In the genomic region with DNA sequence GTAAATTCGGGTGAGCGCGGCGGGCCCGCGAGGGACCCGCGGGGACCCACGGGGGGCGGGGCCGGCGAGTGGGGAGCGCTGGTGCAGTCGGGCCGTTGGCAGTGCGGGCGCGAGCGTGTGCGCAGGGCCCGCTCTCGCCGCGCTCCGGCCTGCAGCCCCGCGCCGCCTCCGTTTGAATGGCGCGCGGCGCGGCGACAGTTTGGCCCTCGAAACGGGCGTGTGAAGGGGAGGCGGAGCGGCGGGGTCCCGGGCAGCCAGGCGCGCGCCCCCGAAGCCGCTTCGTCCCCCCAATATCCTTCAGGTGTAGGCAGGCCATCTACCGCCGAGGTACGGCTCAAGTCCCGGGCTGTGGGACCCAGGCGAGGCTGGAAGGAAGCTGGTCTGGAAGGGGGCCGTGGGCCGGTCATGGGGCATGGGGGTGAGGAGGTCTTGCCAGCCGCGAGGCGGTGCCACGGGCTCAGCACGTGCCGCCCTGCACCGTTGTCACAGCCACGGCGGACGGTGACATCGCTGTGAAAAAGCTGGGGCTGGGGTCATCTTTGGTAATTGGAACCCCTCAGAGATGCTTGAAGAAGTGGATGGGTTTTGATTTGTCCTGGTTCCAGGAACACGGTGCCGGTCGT, we compare ENCODE assay signal across 8 mouse cellular contexts. TPM values are rescaled to one million over a fixed set of nuclear protein-coding genes. Genes with fewer than 3 reads are reported as not detected.
DNase-seq lines count a peak whose midpoint lies in the region; ATAC-seq and TF ChIP-seq lines count a peak whose summit lies in the region.

No protein-coding gene starts in this region.

- peak overlapping the region; percentile 92 for H3K9ac ChIP-seq in forebrain, embryonic 11.5 days (ENCODE audit: low read length)
- H3K9ac ChIP-seq in hindbrain, postnatal 0 days (replicated peaks; ENCODE audit: low read length): peak overlapping the region; percentile 84

- TF ChIP-seq CTCF in brain, embryonic 14.5 days (IDR thresholded peaks at IDR 0.05; ENCODE audit: borderline replicate concordance, extremely low read depth, insufficient read depth, insufficient read length): no peak
- TF ChIP-seq CTCF in hindbrain, postnatal 0 days (IDR thresholded peaks at IDR 0.05; ENCODE audit: low read depth): 0 out of 2 replicates have a peak, but pooled peaks have one; percentile 8

- no peaks in the 10 kb centered on the region for H3K4me1 ChIP-seq in forebrain, embryonic 11.5 days (replicated peaks; ENCODE audit: control insufficient read depth, insufficient read depth, low read length)
- H3K4me1 ChIP-seq in hindbrain, postnatal 0 days (ENCODE audit: insufficient read depth, low read length): no peaks in the 10 kb centered on the region

- TF ChIP-seq POLR2A in brain, embryonic 14.5 days (IDR thresholded peaks at IDR 0.05; ENCODE audit: borderline replicate concordance, extremely low read depth, insufficient read depth, insufficient read length, poor library complexity, severe bottlenecking): 0 out of 2 replicates have a peak, but pooled peaks have one; percentile 43

- H3K36me3 ChIP-seq in forebrain, embryonic 11.5 days (ENCODE audit: control insufficient read depth, insufficient read depth, low read length): no peaks in the 10 kb centered on the region
- H3K36me3 ChIP-seq in hindbrain, postnatal 0 days (ENCODE audit: insufficient read depth, low read length): no peaks in the 10 kb centered on the region

- peak overlapping the region; percentile 81 for H3K4me2 ChIP-seq in forebrain, embryonic 11.5 days (ENCODE audit: low read depth, low read length, severe bottlenecking)
- peak overlapping the region; percentile 82 for H3K4me2 ChIP-seq in hindbrain, postnatal 0 days (ENCODE audit: low read depth, low read length)

- under 1% methylated on average over 52 of the region's 69 CpGs for WGBS in forebrain, embryonic 11.5 days
- 1% methylated on average over 62 of the region's 69 CpGs for WGBS in hindbrain, postnatal 0 days

- ATAC-seq in forebrain, embryonic 11.5 days (replicated peaks; ENCODE audit: low FRiP score): peak; percentile 81
- peak; percentile 80 for ATAC-seq in hindbrain, postnatal 0 days

- H3K9me3 ChIP-seq in forebrain, embryonic 11.5 days (ENCODE audit: control insufficient read depth, low read length): no peaks in the 10 kb centered on the region
- no peaks in the 10 kb centered on the region for H3K9me3 ChIP-seq in hindbrain, postnatal 0 days (ENCODE audit: low read length)

- H3K27me3 ChIP-seq in forebrain, embryonic 11.5 days (ENCODE audit: control insufficient read depth, insufficient read depth, low read length): no peaks in the 10 kb centered on the region
- no peaks in the 10 kb centered on the region for H3K27me3 ChIP-seq in hindbrain, postnatal 0 days (ENCODE audit: insufficient read depth, low read length)

- peak overlapping the region; percentile 82 for H3K4me3 ChIP-seq in forebrain, embryonic 11.5 days (ENCODE audit: low read depth, low read length)
- peak overlapping the region; percentile 85 for H3K4me3 ChIP-seq in hindbrain, postnatal 0 days (ENCODE audit: low read length)

- peak; percentile 41 to 43 for DNase-seq in thymus, adult 18-20 months
- DNase-seq in thymus, postnatal 25 days: no peak
- DNase-seq in brain, embryonic 14.5 days (ENCODE audit: low read depth): peak; percentile 72
- peak; percentile 83 for DNase-seq in forebrain, embryonic 11.5 days (ENCODE audit: low spot score)
- peak; percentile 61 for DNase-seq in hindbrain, postnatal 0 days (ENCODE audit: low spot score)
- peak; percentile 44 for DNase-seq in lung, postnatal 10 days
- peak; percentile 43 for DNase-seq in ovary, postnatal 36 days (ENCODE audit: low spot score)
- no peak for DNase-seq in adipocyte (ENCODE audit: low spot score)

- peak overlapping the region; percentile 91 for H3K27ac ChIP-seq in forebrain, embryonic 11.5 days (ENCODE audit: low read depth, low read length)
- H3K27ac ChIP-seq in hindbrain, postnatal 0 days: peak overlapping the region; percentile 99

RNA-seq across cellular contexts. Expression of gene Nup205, which starts 0.5 kb away (rescaled TPM):
- 52.4 and 64.4 TPM in 2 replicates for polyA plus RNA-seq in brain, embryonic 14.5 days (2012; rRNA removed)
- polyA plus RNA-seq in forebrain, embryonic 11.5 days (2014; fragmentation: Nextera tagmentation; extraction: Ambion mirVana): 65.9 and 73.0 TPM in 2 replicates
- 46.2 and 50.4 TPM in 2 replicates for total RNA-seq in hindbrain, postnatal 0 days (2014; rRNA removed)
- 9.4 and 10.7 TPM in 2 replicates for polyA plus RNA-seq in hindbrain, postnatal 0 days (2015; fragmentation: Nextera tagmentation; extraction: Ambion mirVana)

RNA-seq across cellular contexts. Expression of gene Cnot4, which starts 44.2 kb away (rescaled TPM):
- 23.8 and 26.3 TPM in 2 replicates for polyA plus RNA-seq in brain, embryonic 14.5 days (2012; rRNA removed)
- 35.8 and 36.1 TPM in 2 replicates for polyA plus RNA-seq in forebrain, embryonic 11.5 days (2014; fragmentation: Nextera tagmentation; extraction: Ambion mirVana)
- total RNA-seq in hindbrain, postnatal 0 days (2014; rRNA removed): 21.2 and 21.4 TPM in 2 replicates
- 23.5 and 24.7 TPM in 2 replicates for polyA plus RNA-seq in hindbrain, postnatal 0 days (2015; fragmentation: Nextera tagmentation; extraction: Ambion mirVana)

Comparison
In these comparisons a context has a peak if more than half of its experiments do, and no peak if none do; other contexts are left out.
1. DNase-seq: peak in thymus, adult 18-20 months (2 of 2), brain, embryonic 14.5 days (single experiment), forebrain, embryonic 11.5 days (single experiment), hindbrain, postnatal 0 days (single experiment), lung, postnatal 10 days (single experiment) and ovary, postnatal 36 days (single experiment); none in thymus, postnatal 25 days (single experiment) and adipocyte (single experiment).